15 mouse cellular contexts compared by ENCODE assay signal in the genomic region with DNA sequence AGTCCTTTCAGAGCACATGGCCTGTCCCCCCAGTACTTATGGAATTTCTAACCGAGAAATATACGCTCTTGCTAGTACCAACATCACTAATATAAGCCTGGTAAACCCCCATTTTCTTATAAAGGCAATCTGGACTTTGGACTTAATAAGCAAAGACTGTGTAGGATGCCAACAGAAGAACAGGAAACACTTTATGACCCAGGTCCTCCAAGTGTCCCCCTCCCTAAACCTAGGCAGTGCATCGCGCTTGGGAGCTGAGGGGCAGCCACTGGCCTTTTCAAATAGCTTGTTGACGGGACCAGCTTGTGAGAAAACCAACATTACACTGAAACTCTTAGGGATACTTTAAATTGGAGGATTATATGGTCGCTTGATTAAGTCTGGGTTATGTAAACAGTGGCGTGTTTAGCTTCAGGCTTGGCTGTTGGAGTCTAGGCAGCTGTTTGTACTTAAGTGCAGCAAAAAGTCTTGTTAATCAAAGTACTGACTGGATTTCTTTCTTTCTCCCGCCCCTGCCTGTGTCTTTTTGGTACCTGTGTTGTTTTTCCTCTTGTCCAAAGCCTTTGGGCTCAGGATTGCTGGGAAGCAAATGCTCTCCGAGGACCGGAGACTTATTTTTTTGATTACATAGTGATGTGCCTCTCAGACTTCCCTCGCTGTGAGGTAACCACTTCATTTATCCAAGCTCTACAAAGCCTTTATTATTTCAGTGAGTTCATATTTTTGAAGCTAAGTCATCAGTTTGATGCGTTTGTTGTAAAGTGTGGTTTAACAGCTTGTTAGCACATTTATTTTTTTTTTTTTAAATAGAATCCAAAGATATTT.
DNase-seq lines count a peak whose midpoint lies in the region; ATAC-seq and TF ChIP-seq lines count a peak whose summit lies in the region.
"Had no signal": no experiment of that assay in that cellular context is flagged by ENCODE, and none has a peak within 500 bp of the region (broad histone marks: within the 10 kb centered on the region; RNA-seq: fewer than 3 reads in every experiment).

No protein-coding gene starts in this region.

- peak overlapping the region; percentile 21; the same call in 1 of the 2 replicates for H3K4me2 ChIP-seq in heart, embryonic 13.5 days
- no peak overlapping the region for H3K4me2 ChIP-seq in midbrain, postnatal 0 days (ENCODE audit: low read depth, low read length, poor library complexity, severe bottlenecking)
- no peak overlapping the region for H3K4me2 ChIP-seq in limb, embryonic 11.5 days (ENCODE audit: low read depth, severe bottlenecking)
- H3K4me2 ChIP-seq: liver, embryonic 15.5 days; midbrain, embryonic 12.5 days had no signal

- TF ChIP-seq CTCF in midbrain, postnatal 0 days (IDR thresholded peaks at IDR 0.05): no peak

- no peak overlapping the region for H3K9ac ChIP-seq in heart, embryonic 13.5 days
- H3K9ac ChIP-seq in midbrain, postnatal 0 days (replicated peaks; ENCODE audit: low read length, poor library complexity, severe bottlenecking): no peak overlapping the region
- no peak overlapping the region for H3K9ac ChIP-seq in limb, embryonic 11.5 days (ENCODE audit: low read length)
- H3K9ac ChIP-seq: forebrain, postnatal 0 days; liver, embryonic 15.5 days; midbrain, embryonic 12.5 days had no signal

- no peak for DNase-seq in heart, adult 9 months (ENCODE audit: low spot score in 2 of 2)
- DNase-seq in midbrain, embryonic 10.5 days (ENCODE audit: low spot score): peak; percentile 27
- no peak for DNase-seq in midbrain, postnatal 0 days (ENCODE audit: low spot score)
- DNase-seq in limb, embryonic 11.5 days (ENCODE audit: low spot score): peak; percentile 49
- DNase-seq in gastrocnemius, adult 18-20 months (ENCODE audit: low spot score): no peak
- DNase-seq in thymus, postnatal 14 days: no peak
- DNase-seq: B cell, adult 2 months; cerebellum, adult 2 months; forebrain, postnatal 0 days; heart, postnatal 14 days had no signal

- H3K27ac ChIP-seq in heart, embryonic 13.5 days (replicated peaks): peak overlapping the region; percentile 51
- H3K27ac ChIP-seq in midbrain, embryonic 10.5 days (replicated peaks): no peak overlapping the region; the same call in 1 of the 2 replicates
- no peak overlapping the region for H3K27ac ChIP-seq in midbrain, postnatal 0 days (ENCODE audit: low read depth, low read length)
- peak overlapping the region; percentile 45 for H3K27ac ChIP-seq in limb, embryonic 11.5 days (replicated peaks; ENCODE audit: low read depth, low read length)
- H3K27ac ChIP-seq: liver, embryonic 15.5 days; midbrain, embryonic 12.5 days had no signal

- peaks cover 23% of the 10 kb centered on the region for H3K4me1 ChIP-seq in heart, embryonic 13.5 days
- H3K4me1 ChIP-seq in midbrain, embryonic 10.5 days: peaks cover 30% of the 10 kb centered on the region
- no peaks in the 10 kb centered on the region for H3K4me1 ChIP-seq in midbrain, postnatal 0 days (ENCODE audit: insufficient read depth, low read length)
- 0 out of 2 replicates have a peak, but pooled peaks cover 7% of the 10 kb centered on the region for H3K4me1 ChIP-seq in limb, embryonic 11.5 days (ENCODE audit: control insufficient read depth, insufficient read depth, low read length)
- H3K4me1 ChIP-seq: liver, embryonic 15.5 days had no signal

- H3K9me3 ChIP-seq in heart, embryonic 13.5 days: no peaks in the 10 kb centered on the region
- no peaks in the 10 kb centered on the region for H3K9me3 ChIP-seq in midbrain, embryonic 10.5 days (replicated peaks)
- H3K9me3 ChIP-seq in midbrain, postnatal 0 days (ENCODE audit: low read length): no peaks in the 10 kb centered on the region
- no peaks in the 10 kb centered on the region for H3K9me3 ChIP-seq in limb, embryonic 11.5 days (ENCODE audit: control insufficient read depth, low read length)
- H3K9me3 ChIP-seq: liver, embryonic 15.5 days; midbrain, embryonic 12.5 days had no signal

- 56% methylated on average over 12 of the region's 12 CpGs for WGBS in heart, embryonic 13.5 days
- 32% methylated on average over 12 of the region's 12 CpGs for WGBS in midbrain, embryonic 10.5 days
- 29% methylated on average over 12 of the region's 12 CpGs for WGBS in midbrain, postnatal 0 days
- 26% methylated on average over 12 of the region's 12 CpGs for WGBS in limb, embryonic 11.5 days

- no peaks in the 10 kb centered on the region for H3K36me3 ChIP-seq in heart, embryonic 13.5 days
- no peaks in the 10 kb centered on the region for H3K36me3 ChIP-seq in midbrain, embryonic 10.5 days
- no peaks in the 10 kb centered on the region for H3K36me3 ChIP-seq in midbrain, postnatal 0 days (ENCODE audit: insufficient read depth, low read length)
- no peaks in the 10 kb centered on the region for H3K36me3 ChIP-seq in limb, embryonic 11.5 days (ENCODE audit: control insufficient read depth, insufficient read depth, low read length)
- H3K36me3 ChIP-seq: liver, embryonic 15.5 days; midbrain, embryonic 12.5 days had no signal

- no peak for ATAC-seq in heart, embryonic 13.5 days (ENCODE audit: extremely low read depth, insufficient number of reproducible peaks, low FRiP score, low TSS enrichment)
- no peak for ATAC-seq in midbrain, postnatal 0 days (ENCODE audit: low FRiP score)
- ATAC-seq in limb, embryonic 11.5 days (ENCODE audit: insufficient number of reproducible peaks, low FRiP score, low TSS enrichment, low read depth): peak; percentile 65
- no peak for ATAC-seq in erythroblast, adult 5-6 weeks (replicated peaks; ENCODE audit: low FRiP score, poor library complexity, severe bottlenecking)
- ATAC-seq: inflammation-experienced regulatory T-cells, adult 6 months had no signal

- no peaks in the 10 kb centered on the region for H3K27me3 ChIP-seq in heart, embryonic 13.5 days (replicated peaks)
- peaks cover 100% of the 10 kb centered on the region for H3K27me3 ChIP-seq in midbrain, embryonic 10.5 days (ENCODE audit: low read depth, poor library complexity, severe bottlenecking)
- peaks cover 29% of the 10 kb centered on the region; the same call in 1 of the 2 replicates for H3K27me3 ChIP-seq in midbrain, postnatal 0 days (ENCODE audit: insufficient read depth, low read length)
- no peaks in the 10 kb centered on the region for H3K27me3 ChIP-seq in limb, embryonic 11.5 days (ENCODE audit: control insufficient read depth, insufficient read depth, low read length)
- H3K27me3 ChIP-seq: liver, embryonic 15.5 days had no signal

- H3K4me3 ChIP-seq in heart, embryonic 13.5 days: no peak overlapping the region
- no peak overlapping the region for H3K4me3 ChIP-seq in midbrain, embryonic 10.5 days
- H3K4me3 ChIP-seq in midbrain, postnatal 0 days (ENCODE audit: low read depth, low read length): no peak overlapping the region
- no peak overlapping the region for H3K4me3 ChIP-seq in limb, embryonic 11.5 days (ENCODE audit: low read depth, low read length)
- H3K4me3 ChIP-seq: liver, embryonic 15.5 days; midbrain, embryonic 12.5 days had no signal

Comparison
In these comparisons a context has a peak if more than half of its experiments do, and no peak if none do; other contexts are left out.
1. DNase-seq: peak in midbrain, embryonic 10.5 days (single experiment) and limb, embryonic 11.5 days (single experiment); none in heart, adult 9 months (0 of 2), midbrain, postnatal 0 days (single experiment), gastrocnemius, adult 18-20 months (single experiment) and thymus, postnatal 14 days (single experiment).
2. H3K27ac ChIP-seq: peak in heart, embryonic 13.5 days (single experiment) and limb, embryonic 11.5 days (single experiment); none in midbrain, embryonic 10.5 days (single experiment) and midbrain, postnatal 0 days (single experiment).